Mouse (Mus musculus) megakaryocyte, embryonic 14.5 days (primary cell): ENCODE results near the gene Lexm. TPM values are rescaled to one million over a fixed set of nuclear protein-coding genes. Genes with fewer than 3 reads are reported as not detected.

Experiments used
- H3K27me3 ChIP-seq: replicated peaks from 2 replicates; pipeline ENCODE3; 2012; ENCODE audit warnings: inconsistent platforms
- H3K36me3 ChIP-seq: replicated peaks from 2 replicates; pipeline ENCODE3; 2012; ENCODE audit warnings: low read length, inconsistent platforms, mixed read lengths
- H3K4me1 ChIP-seq: 2 replicates; pipeline ENCODE4 v1.6.1; 2012; ENCODE audit warnings: inconsistent platforms
- H3K4me3 ChIP-seq: replicated peaks from 2 replicates; pipeline ENCODE3; 2012; ENCODE audit warnings: moderate library complexity, mild to moderate bottlenecking, inconsistent platforms
- H3K9me3 ChIP-seq: 2 replicates; pipeline ENCODE4 v1.6.1; 2012; ENCODE audit warnings: inconsistent platforms
- FLI1 ChIP-seq: IDR thresholded peaks from 2 replicates; pipeline ENCODE4 v1.6.1; 2012; ENCODE audit warnings: low read length, inconsistent platforms, mixed read lengths
- GATA1 ChIP-seq: IDR thresholded peaks from 3 replicates; pipeline ENCODE4 v1.6.1; 2012; ENCODE audit warnings: mixed read lengths, low read length, inconsistent platforms, borderline replicate concordance
- polyA plus RNA-seq: library from polyadenylated mRNA; stranded (reverse); fragments of >175 nt; gene quantifications from 2 replicates; pipeline ENCODE4 v1.2.3, GENCODE M21; 2012; ENCODE audit warnings: low replicate concordance; ENCODE audit not compliant: insufficient read depth

Gene Lexm
- polyA plus RNA-seq, 1 experiment = not detected

DNA sequence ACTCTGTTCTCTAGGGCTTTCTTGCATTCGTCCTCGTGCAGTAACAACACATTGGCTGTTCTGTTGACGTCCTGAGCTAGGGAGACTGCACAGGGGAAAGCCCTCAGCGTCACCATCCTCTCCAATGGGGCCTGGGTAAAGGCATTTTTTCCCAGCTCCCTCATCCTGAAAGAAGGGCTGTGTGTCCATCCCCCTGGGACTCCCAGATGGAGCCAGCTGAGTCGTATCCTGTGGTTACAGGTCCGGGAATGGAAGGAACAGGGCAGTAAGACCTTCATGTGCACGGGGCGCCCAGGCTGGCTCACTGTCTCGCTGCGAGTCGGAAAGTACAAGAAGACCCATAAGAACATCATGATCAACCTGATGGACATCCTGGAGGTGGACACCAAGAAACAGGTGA, 52.9 kb downstream of the Lexm start:
- peaks cover 65% of the 10 kb centered on the region for H3K36me3 ChIP-seq
- TF ChIP-seq FLI1 (no peak), GATA1 (no peak)
- H3K27me3 ChIP-seq = no peaks in the 10 kb centered on the region
- H3K9me3 ChIP-seq = no peaks in the 10 kb centered on the region
- peaks cover 71% of the 10 kb centered on the region for H3K4me1 ChIP-seq
- H3K4me3 ChIP-seq = peak overlapping the region; percentile 95

GRCm38 (mm10) chr4:106562837-106563790, 53.9 kb downstream of the Lexm start:
- H3K36me3 ChIP-seq = peaks cover 56% of the 10 kb centered on the region

DNA sequence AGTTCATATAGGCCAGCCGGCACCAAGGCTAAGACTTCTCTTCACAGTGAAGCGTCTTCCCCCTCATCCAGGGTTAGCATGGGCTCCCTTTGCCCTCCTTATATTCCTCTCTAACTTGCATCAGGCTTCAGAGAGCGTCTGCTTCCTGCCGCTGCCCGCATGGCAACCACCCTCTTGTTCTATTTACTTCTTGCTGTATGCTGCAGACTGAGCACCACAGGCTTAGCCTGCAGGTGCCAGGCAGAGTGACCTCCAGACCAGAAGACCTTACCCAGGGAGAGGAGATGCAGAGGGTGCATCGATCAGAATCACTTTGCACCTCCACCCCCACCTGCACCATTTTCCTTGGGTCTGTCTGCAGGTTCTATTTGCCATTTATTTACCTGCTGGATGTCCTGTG, 55.0 kb downstream of the Lexm start:
- Histone ChIP-seq H3K4me3 (peak overlapping the region; percentile 95), H3K36me3 (peaks cover 45% of the 10 kb centered on the region), H3K4me1 (peaks cover 63% of the 10 kb centered on the region), H3K27me3 (no peaks in the 10 kb centered on the region), H3K9me3 (no peaks in the 10 kb centered on the region)
- TF ChIP-seq GATA1 (no peak), FLI1 (no peak)

More at GRCm38 (mm10) chr4:106562837-106563790, 53.9 kb downstream of the Lexm start:
- Histone ChIP-seq H3K4me3 (peak overlapping the region; percentile 95), H3K9me3 (no peaks in the 10 kb centered on the region), H3K4me1 (peaks cover 70% of the 10 kb centered on the region), H3K27me3 (no peaks in the 10 kb centered on the region)
- no peak for TF ChIP-seq GATA1
- TF ChIP-seq FLI1 = no peak

- Histone ChIP-seq H3K36me3 (peaks cover 36% of the 10 kb centered on the region), H3K4me1 (peaks cover 60% of the 10 kb centered on the region), H3K27me3 (peaks cover 3% of the 10 kb centered on the region), H3K4me3 (peak within 1 kb of the TSS; percentile 95), H3K9me3 (no peaks in the 10 kb centered on the region)
- no peak for TF ChIP-seq FLI1
- no peak for TF ChIP-seq GATA1
Observed at GRCm38 (mm10) chr4:106560846-106561781, 55.9 kb downstream of the Lexm start, which contains the start of gene Dhcr24. Gene Dhcr24 (plus strand): TSS chr4:106561038.

- TF ChIP-seq GATA1 (no peak), FLI1 (no peak)
- peaks cover 28% of the 10 kb centered on the region for H3K36me3 ChIP-seq
- H3K4me1 ChIP-seq = peaks cover 52% of the 10 kb centered on the region
- H3K4me3 ChIP-seq = peak overlapping the region; percentile 95
- H3K27me3 ChIP-seq = peaks cover 9% of the 10 kb centered on the region
- H3K9me3 ChIP-seq = no peaks in the 10 kb centered on the region
Observed at GRCm38 (mm10) chr4:106560213-106560845, 56.7 kb downstream of the Lexm start.

DNA sequence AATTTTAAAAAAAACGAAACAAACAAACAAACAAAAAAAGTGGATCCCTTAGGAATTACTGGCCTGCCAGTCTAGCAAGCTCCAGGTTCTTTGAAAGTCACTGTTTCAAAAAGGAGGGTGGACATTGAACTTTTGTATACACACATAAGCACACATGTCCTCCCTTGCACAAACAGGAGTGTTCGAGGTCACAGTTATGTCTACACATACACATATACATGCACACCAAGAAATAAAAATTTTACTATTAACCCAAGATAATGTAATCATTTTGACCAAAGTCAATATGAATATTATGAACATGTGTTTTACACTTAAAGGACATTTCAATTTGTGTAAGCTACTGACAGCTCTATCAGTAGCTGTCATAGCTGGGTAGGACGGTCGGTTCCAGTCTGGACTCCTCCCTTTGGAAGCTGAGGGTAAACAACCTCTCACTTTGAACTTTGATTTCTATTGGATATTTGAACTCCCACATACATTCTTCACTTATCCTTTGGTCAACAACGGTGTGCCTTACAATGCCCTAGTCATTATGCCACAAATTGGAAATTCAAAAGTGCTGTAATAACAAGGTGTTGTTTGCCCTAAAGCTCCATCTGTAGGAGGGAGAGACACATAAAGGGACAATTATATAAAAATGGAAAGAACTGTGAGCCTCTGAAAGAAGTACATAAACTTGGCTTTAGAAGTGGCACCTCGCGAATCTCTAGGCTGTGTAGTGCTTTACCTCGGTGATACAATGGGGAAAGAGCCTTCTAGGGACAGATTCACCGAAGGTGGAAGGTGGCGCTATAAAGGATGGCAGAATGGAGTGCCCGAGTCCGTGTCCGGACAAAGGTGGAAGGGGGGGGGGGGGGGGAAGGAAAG, 57.5 kb downstream of the Lexm start:
- H3K4me1 ChIP-seq = peaks cover 46% of the 10 kb centered on the region
- H3K4me3 ChIP-seq = no peak overlapping the region
- H3K36me3 ChIP-seq = peaks cover 21% of the 10 kb centered on the region
- H3K9me3 ChIP-seq = no peaks in the 10 kb centered on the region
- TF ChIP-seq FLI1 (no peak), GATA1 (no peak)
- peaks cover 15% of the 10 kb centered on the region for H3K27me3 ChIP-seq

- Histone ChIP-seq H3K36me3 (peaks cover 5% of the 10 kb centered on the region), H3K9me3 (peaks cover 2% of the 10 kb centered on the region; the same call in 1 of the 2 replicates), H3K4me3 (no peak overlapping the region), H3K4me1 (peaks cover 30% of the 10 kb centered on the region), H3K27me3 (peaks cover 23% of the 10 kb centered on the region)
- no peak for TF ChIP-seq FLI1
Observed at GRCm38 (mm10) chr4:106557978-106558377, 59.1 kb downstream of the Lexm start.

DNA sequence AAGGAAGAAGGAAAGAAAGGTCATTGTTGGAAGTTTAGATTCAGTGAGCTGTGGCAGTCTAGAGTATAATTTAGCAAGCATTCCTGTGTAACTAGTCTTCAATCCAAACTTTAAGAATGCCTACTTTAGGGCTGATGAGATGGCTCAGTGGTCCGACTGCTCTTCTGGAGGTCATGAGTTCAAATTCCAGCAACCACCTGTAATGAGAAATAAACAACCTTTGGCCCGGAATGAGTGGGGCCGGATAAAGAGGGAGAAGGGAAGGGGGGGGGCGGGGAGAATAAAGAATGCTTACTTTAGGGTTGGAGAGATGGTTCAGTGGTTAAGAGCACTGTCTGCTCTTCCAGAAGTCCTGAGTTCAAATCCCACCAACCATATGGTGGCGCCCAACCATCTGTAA, 59.8 kb downstream of the Lexm start:
- H3K4me1 ChIP-seq = peaks cover 22% of the 10 kb centered on the region
- peaks cover 2% of the 10 kb centered on the region; the same call in 1 of the 2 replicates for H3K9me3 ChIP-seq
- no peak for TF ChIP-seq GATA1
- TF ChIP-seq FLI1 = no peak
- H3K36me3 ChIP-seq = peaks cover 2% of the 10 kb centered on the region
- H3K4me3 ChIP-seq = no peak overlapping the region
- H3K27me3 ChIP-seq = peaks cover 23% of the 10 kb centered on the region
